In genomic region chr13:41302716-41303115, GRCm38 (mm10) we compare ENCODE assay signal across 9 mouse cellular contexts. TPM values are rescaled to one million over a fixed set of nuclear protein-coding genes. Genes with fewer than 3 reads are reported as not detected.
DNase-seq lines count a peak whose midpoint lies in the region; ATAC-seq and TF ChIP-seq lines count a peak whose summit lies in the region.
"Had no signal": no experiment of that assay in that cellular context is flagged by ENCODE, and none has a peak within 500 bp of the region (broad histone marks: within the 10 kb centered on the region; RNA-seq: fewer than 3 reads in every experiment).

No protein-coding gene starts in this region.

- peak; percentile 99 for TF ChIP-seq CTCF in bone marrow macrophage, adult 2 months (IDR thresholded peaks at IDR 0.05; ENCODE audit: low read depth, low read length)
- TF ChIP-seq CTCF in kidney, postnatal 0 days (IDR thresholded peaks at IDR 0.05; ENCODE audit: low read depth): peak; percentile 97

- no peak overlapping the region for H3K27ac ChIP-seq in liver, embryonic 12.5 days
- no peak overlapping the region for H3K27ac ChIP-seq in bone marrow macrophage, adult 2 months (ENCODE audit: insufficient read depth, low read depth, low read length)
- H3K27ac ChIP-seq in kidney, postnatal 0 days: no peak overlapping the region
- H3K27ac ChIP-seq in liver, embryonic 13.5 days: no peak overlapping the region

- no peak overlapping the region for H3K9ac ChIP-seq in liver, embryonic 12.5 days
- no peak overlapping the region for H3K9ac ChIP-seq in kidney, postnatal 0 days (ENCODE audit: low read depth, low read length)
- no peak overlapping the region for H3K9ac ChIP-seq in liver, embryonic 13.5 days

- no peaks in the 10 kb centered on the region for H3K9me3 ChIP-seq in liver, embryonic 12.5 days (replicated peaks)
- no peaks in the 10 kb centered on the region for H3K9me3 ChIP-seq in kidney, postnatal 0 days (replicated peaks; ENCODE audit: low read length)
- no peaks in the 10 kb centered on the region for H3K9me3 ChIP-seq in liver, embryonic 13.5 days (replicated peaks)

- WGBS in liver, embryonic 12.5 days (ENCODE audit: insufficient replicate concordance): 48% methylated on average over 10 of the region's 10 CpGs
- WGBS in kidney, postnatal 0 days: 67% methylated on average over 10 of the region's 10 CpGs
- WGBS in liver, embryonic 13.5 days (ENCODE audit: insufficient replicate concordance): 50% methylated on average over 10 of the region's 10 CpGs

- no peak overlapping the region for H3K4me3 ChIP-seq in liver, embryonic 12.5 days
- H3K4me3 ChIP-seq in bone marrow macrophage, adult 2 months (ENCODE audit: insufficient read depth, low read length): no peak overlapping the region
- H3K4me3 ChIP-seq in kidney, postnatal 0 days (replicated peaks; ENCODE audit: low read depth, low read length): no peak overlapping the region
- no peak overlapping the region for H3K4me3 ChIP-seq in liver, embryonic 13.5 days (replicated peaks)

- ATAC-seq in liver, embryonic 12.5 days: no peak
- peak; percentile 84 for ATAC-seq in frontal cortex, adult (ENCODE audit: low TSS enrichment)
- no peak for ATAC-seq in kidney, postnatal 0 days (replicated peaks; ENCODE audit: low FRiP score, low read depth)
- no peak for ATAC-seq in liver, embryonic 13.5 days (ENCODE audit: low read depth)

- H3K36me3 ChIP-seq in liver, embryonic 12.5 days: no peaks in the 10 kb centered on the region
- H3K36me3 ChIP-seq in kidney, postnatal 0 days (ENCODE audit: insufficient read depth, low read length): no peaks in the 10 kb centered on the region
- no peaks in the 10 kb centered on the region for H3K36me3 ChIP-seq in liver, embryonic 13.5 days

- DNase-seq in liver: peak; percentile 70
- peak; percentile 87 for DNase-seq in kidney, postnatal 0 days (ENCODE audit: low spot score)
- DNase-seq in liver, embryonic 13.5 days: peak; percentile 37
- DNase-seq in retina, postnatal 7 days (ENCODE audit: low read depth, low spot score): peak; percentile 67
- peak; percentile 57 to 66 for DNase-seq in urinary bladder, adult 18-20 months (ENCODE audit: low spot score in 2 of 2)

- H3K4me2 ChIP-seq in liver, embryonic 12.5 days: no peak overlapping the region
- no peak overlapping the region for H3K4me2 ChIP-seq in kidney, postnatal 0 days (ENCODE audit: low read length)
- H3K4me2 ChIP-seq in liver, embryonic 13.5 days: no peak overlapping the region

- H3K27me3 ChIP-seq in liver, embryonic 12.5 days (replicated peaks): no peaks in the 10 kb centered on the region
- H3K27me3 ChIP-seq in kidney, postnatal 0 days (ENCODE audit: insufficient read depth, low read length): no peaks in the 10 kb centered on the region
- H3K27me3 ChIP-seq in liver, embryonic 13.5 days: no peaks in the 10 kb centered on the region

- no peak for TF ChIP-seq POLR2A in bone marrow macrophage, adult 2 months (IDR thresholded peaks at IDR 0.05; ENCODE audit: borderline replicate concordance, low read depth, low read length)

- H3K4me1 ChIP-seq in liver, embryonic 12.5 days: no peaks in the 10 kb centered on the region
- H3K4me1 ChIP-seq in bone marrow macrophage, adult 2 months (ENCODE audit: control insufficient read depth, insufficient read depth, low read length): no peaks in the 10 kb centered on the region
- H3K4me1 ChIP-seq in kidney, postnatal 0 days (replicated peaks; ENCODE audit: insufficient read depth, low read length): no peaks in the 10 kb centered on the region
- H3K4me1 ChIP-seq in liver, embryonic 13.5 days (replicated peaks): no peaks in the 10 kb centered on the region

RNA-seq across cellular contexts. Expression of gene Gm17364, which starts 28.9 kb away (rescaled TPM):
- polyA plus RNA-seq in liver, embryonic 12.5 days (2016; fragmentation: Nextera tagmentation; extraction: Ambion mirVana): not detected in 2 replicates
- polyA plus RNA-seq in bone marrow macrophage, adult 2 months (2012; ENCODE audit: insufficient read depth, insufficient read length, missing spikeins): not detected in 2 replicates
- not detected in 2 replicates for polyA plus RNA-seq in kidney, postnatal 0 days (2015; fragmentation: Nextera tagmentation; extraction: Ambion mirVana)
- polyA plus RNA-seq in liver, embryonic 13.5 days (2015; fragmentation: Nextera tagmentation; extraction: Ambion mirVana): not detected in 2 replicates
- polyA plus RNA-seq: gonadal fat pad, adult 2 months had no signal

RNA-seq across cellular contexts. Expression of gene Smim13, which starts 53.1 kb away (rescaled TPM):
- polyA plus RNA-seq in liver, embryonic 12.5 days (2016; fragmentation: Nextera tagmentation; extraction: Ambion mirVana): 10.3 and 11.2 TPM in 2 replicates
- 21.2 and 24.1 TPM in 2 replicates for polyA plus RNA-seq in bone marrow macrophage, adult 2 months (2012; ENCODE audit: insufficient read depth, insufficient read length, missing spikeins)
- polyA plus RNA-seq in kidney, postnatal 0 days (2015; fragmentation: Nextera tagmentation; extraction: Ambion mirVana): 9.4 and 10.3 TPM in 2 replicates
- polyA plus RNA-seq in liver, embryonic 13.5 days (2015; fragmentation: Nextera tagmentation; extraction: Ambion mirVana): 5.4 and 6.6 TPM in 2 replicates

Comparison
In these comparisons a context has a peak if more than half of its experiments do, and no peak if none do; other contexts are left out.
1. DNase-seq: peak in every context shown above with its lines; median percentile 87 in kidney, postnatal 0 days; 70 in liver; 67 in retina, postnatal 7 days; 62 in urinary bladder, adult 18-20 months; 37 in liver, embryonic 13.5 days.